Mouse (Mus musculus): ENCODE results near the gene Dnmt1. TPM values are rescaled to one million over a fixed set of nuclear protein-coding genes. Genes with fewer than 3 reads are reported as not detected.
"Not testable (repeated sequence)": the region's sequence is repeated elsewhere in the genome, so short reads cannot be mapped to it uniquely, and the experiment has no call there.

The Dnmt1 gene
- total RNA-seq (2021): 10 to 100 TPM in 1 of 2 experiments, 1 to 10 TPM in 1; 6.5 to 10.5 TPM
- long read RNA-seq, experiment 1: 0 reads
- long read RNA-seq, experiment 2, full-length matches to known transcripts: 1 of 3 reads
- long read RNA-seq, experiment 2, partial matches to known transcripts: 1 of 3 reads
- long read RNA-seq, experiment 2, other reads (novel, unspliced or antisense): 1 of 3 reads

DNA sequence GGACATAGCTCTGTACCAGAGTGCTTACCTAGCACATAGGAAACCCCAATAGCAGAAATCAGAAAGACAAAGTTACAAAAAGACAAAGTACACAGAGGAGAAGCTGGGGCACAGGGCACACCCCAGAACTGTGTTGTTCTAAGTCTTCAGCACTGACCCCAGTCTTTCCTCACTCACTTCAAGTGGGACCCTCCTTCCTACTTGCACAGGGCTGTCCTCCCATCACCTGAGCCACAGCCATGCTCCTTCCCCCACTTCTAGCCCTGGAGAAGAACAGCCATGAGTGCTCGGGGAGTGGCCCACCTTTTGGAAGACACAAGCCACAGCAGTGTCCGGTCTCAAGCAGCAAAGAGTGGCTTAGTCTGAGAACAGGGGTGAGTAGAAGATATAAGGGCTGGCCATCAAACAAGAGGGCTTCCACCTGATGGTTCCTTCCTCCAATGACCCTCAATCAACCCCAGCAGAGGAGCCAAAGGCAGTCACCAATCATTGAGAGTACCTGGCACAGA is at the start of gene Dnmt1:
Gene Dnmt1, minus strand, starts transcription at position 459 of the 509 bp plus-strand sequence.
- DNase-seq: no peak

DNA sequence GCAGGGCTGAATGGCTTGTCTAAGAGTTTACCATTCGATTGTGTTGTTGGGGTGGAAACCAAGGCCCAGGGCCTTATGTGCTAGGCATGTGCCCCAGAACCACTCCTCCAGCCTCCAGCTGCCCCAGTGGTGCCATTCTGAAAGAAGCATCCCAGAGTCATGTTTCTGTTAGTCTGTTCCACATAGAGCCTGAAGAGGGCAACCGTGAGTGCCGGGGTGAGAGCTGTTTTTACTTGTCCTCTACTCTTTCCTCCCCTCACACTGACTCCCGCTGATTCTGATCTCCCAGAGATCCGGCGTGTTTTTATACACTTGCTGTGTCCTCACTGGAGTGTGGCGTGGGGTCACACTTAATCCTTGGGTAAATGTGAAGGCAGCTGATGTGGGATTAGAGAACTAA is 48.3 kb upstream of the Dnmt1 start:
- DNase-seq: no peak

DNA sequence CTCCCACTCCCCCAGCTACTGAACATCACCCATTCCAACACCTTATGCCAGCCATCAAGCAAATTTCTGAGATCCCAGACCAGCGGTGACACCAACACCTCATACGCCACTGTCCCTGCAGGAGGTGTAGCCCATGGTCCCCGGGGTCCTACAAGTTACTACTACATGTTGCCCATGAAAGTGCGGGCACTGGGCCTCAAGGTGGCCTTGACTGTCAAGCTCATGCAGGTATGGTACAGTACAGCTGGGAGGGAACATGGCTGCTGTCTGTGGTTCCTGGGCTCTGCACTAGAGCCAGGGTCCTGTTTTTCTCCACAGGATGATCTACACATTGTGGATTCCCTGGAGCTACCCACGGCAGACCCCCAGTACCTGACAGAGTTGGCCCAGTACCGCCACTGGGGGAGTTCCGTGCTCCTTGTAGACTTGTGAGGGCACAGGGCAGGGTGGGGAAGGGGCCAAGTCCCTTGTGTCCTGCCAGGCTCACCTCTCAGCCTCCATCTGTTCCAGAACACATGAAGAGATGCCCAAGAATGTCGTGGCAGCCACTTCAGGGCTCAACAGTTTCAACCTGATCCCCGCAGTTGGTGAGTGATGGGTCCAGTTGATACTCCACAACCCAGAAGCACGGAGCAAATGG is 47.7 kb upstream of the Dnmt1 start:
- no peak for DNase-seq

DNA sequence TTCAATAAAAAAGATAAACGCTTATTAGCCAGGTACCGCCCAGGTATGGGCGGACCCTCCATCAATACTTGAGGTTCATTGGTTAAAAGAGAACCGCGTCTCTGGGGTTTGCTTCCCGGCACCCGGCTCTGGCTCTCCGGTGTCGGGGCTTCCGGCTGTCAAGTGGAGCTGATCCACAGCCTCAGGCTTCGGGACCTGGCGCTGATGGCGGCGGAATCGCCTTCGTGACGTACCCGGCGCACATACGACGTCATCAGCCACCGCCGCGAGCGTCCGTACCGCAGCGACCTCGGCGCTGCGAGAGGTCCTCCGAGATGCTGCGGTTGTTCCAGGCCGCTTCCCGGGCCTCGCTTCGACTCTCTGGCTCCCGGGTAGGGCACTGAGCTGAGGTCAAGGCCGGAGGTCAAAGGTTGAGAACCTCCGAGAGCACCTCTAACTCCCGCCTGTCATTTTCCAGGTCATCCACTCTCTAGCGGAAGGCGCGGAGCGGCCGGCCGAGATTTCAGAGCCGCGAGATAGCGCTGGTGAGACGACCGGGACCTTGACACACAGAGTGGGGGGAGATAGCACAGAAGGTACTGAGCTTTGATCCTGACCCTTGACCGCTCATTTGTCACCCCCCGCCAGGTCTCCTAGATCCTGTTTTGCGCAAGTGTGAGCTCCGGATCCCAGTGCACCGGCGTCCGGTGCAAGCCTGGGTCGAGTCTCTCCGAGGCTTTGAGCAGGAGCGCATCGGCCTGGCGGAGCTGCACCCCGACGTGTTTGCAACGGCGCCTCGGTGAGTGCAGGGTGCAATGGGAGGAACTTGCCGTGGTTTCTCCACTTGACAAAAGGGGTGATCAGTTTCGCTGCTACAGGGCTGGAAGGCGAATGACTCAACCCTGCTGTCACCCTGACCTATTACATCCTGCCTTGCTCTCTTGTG is 43.2 kb upstream of the Dnmt1 start, which contains the start of gene Mrpl4:
Gene Mrpl4, plus strand, starts transcription at position 112 of the 925 bp plus-strand sequence.
- peak; percentile 78 for DNase-seq

DNA sequence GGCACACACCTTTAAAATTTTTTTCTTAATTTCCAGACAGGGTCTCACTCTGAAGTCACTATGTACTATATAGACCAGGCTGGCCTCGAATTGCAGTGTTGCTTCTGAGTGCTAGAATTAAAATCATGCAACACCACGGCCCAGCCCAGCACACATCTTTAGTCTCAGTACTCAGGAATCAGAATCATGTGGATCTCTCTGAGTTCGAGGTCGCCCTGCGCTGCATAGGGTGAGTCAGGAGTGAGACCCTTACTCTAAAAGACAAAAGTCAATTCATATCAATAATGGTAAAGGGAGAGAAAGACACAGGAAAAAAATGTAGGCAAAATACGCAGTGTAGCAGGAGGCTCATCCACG is 42.6 kb upstream of the Dnmt1 start:
- DNase-seq: no peak

DNA sequence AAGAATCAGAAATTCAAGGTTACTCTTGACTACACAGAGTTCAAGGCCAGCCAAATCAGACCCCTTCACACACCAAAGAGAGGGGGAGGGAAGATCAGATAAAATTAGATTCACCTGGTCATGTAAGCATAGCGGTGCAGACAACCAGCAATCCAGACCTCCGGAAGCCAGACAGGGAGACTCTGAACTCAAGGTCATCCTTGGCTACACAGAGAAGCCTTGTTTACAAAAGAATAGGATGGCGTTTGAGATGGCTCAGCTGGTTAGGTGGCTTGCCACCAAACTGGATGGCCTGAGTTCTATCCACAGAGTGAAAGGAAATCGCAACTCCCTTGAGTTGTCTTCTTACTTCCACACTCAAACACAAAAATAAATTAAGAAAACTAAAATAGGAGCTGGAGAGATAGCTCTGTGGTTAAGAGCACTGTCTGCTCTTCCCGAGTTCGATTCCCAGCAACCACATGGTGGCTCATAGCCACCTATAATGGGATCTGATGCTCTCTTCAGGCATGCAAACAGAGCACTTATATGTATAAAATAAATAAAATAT is 42.0 kb upstream of the Dnmt1 start:
- DNase-seq: no peak

DNA sequence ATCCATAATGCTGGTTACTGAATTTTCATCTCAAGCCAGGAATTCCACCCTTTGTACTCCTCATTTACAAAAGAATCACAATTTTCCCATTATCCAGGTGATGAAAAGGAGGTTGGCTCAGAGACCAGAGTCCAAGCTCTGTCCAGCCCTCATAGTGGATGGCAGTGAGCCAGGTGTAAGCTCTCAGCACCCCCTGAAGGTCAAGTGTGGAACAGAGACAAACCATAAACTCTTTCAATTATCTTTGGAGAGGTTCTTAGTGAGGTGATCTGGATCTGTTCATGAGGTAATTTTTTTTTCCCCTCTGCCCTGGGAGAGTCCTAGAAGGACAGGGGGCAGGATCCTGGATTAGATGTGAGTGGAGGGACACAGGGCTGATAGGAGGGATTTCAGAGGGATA is 41.1 kb upstream of the Dnmt1 start:
- DNase-seq: no peak

DNA sequence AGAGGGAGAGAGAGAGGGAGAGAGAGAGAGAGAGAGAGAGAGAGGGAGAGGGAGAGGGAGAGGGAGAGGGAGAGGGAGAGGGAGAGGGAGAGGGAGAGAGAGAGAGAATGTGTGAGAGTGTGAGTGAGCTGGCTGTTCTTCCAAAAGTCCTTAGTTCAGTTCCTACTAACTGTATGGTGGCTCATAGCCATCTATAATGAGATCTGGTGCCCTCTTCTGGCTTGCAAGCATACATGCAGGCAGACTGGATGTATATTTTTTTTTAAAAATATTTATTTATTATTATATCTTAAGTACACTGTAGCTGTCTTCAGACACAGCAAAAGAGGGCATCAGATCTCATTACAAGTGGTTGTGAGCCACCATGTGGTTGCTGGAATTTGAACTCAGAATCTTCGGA is 38.6 kb upstream of the Dnmt1 start:
- not testable (repeated sequence) for DNase-seq

DNA sequence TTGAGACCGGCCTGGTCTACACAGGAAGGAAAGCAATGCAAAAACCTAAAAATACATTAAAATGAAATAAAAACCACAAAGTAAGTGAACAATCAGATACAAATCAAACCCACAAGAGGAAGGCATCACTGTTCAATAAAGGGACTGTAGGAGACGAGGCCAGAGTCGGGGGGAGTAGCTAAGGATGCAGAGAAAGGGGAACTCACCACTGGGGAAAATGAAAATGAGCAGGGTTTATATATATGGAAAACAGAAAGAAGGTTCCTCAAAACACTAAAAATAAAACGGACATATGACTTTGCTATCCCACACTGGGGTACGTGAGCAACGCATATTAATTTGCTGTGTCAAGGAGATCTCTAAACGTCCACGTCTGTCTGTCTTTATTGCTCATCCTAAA is 37.4 kb upstream of the Dnmt1 start:
- DNase-seq: no peak

DNA sequence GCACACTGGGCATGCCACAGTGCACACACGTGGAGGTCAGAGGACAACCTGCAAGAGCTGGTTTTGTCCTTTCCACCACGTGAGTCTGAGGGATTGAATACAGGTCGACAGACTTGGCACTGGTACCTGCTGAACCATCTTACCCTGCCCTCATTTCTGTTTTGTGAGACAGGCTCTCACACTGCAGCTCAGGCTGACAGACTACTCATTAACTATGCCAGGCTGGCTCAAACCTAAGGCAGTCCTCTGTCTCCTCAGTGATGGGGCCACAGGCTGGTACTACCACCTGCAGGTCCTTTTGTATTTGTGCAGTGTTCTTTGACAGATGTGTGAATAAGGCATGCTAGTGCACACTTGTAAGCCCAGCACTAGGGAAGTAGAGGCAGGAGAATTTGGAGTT is 35.4 kb upstream of the Dnmt1 start:
- no peak for DNase-seq

DNA sequence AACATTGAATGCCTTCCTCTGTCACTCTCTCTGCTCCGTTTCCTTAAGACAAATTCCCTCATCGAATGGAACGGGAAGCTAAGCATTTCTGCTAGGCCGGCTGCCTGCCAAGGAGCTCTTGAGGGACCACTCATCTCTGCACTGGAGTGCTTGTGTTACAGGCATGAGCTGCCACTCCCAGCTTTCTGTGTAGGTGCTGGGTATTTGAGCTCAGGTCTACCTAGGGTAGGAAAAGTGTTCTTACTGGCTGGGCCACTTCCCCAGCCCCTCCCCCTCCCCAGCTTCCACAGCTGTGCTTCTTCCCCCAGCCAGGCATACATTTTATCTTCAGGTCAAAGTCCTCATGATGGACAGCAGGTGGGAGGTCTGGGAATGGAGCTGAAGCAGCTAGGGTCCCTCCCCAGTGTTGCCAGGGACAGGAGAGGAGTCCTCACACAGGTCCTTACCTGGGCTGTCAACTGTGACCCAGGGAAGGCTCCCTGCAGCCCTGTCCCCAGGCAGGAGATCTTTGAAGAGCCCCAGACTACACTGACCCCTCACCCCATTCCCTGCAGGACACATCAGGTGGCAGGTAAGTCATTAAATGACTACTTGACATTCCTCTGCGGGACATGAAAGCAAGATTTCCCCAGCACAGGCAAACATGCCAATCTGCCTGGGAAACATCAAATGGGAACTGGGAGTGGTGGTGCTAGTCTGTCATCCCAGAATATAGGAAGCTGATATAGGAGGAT is 33.6 kb upstream of the Dnmt1 start:
- no peak for DNase-seq

DNA sequence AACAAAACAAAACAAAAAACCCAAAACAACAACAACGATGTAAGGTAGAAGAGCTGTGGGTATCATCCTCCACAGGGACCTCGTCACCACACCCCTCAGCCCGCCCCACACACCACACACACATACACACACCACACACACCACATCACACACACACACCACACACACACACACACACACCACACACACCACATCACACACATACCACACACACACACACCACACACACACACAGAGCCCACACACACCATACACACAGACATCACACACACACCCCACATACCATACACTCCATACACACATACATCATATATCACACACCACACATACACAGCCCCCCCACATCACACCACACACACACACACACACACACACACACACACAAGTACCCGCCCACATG is 31.9 kb upstream of the Dnmt1 start:
- no peak for DNase-seq

DNA sequence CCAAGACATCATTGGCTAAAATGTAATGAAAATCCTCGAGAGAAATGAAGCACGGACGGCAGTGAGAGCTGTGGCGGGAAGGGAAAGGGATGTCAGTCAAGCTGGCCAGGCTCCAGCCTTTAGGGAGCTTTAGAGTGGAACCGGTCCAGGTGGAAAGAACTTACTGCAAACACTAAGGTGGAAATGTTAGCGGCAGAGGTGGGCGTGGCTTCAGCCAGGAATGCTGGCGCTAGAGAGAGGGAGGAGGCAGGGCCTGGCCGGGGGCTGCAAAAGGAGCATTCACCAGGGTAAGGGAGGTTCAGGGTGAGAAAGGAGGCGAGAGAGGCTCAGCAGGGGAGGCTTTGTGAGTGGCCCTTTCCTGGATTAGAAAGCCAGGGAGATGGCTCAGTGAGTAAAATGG is 31.2 kb upstream of the Dnmt1 start:
- no peak for DNase-seq

DNA sequence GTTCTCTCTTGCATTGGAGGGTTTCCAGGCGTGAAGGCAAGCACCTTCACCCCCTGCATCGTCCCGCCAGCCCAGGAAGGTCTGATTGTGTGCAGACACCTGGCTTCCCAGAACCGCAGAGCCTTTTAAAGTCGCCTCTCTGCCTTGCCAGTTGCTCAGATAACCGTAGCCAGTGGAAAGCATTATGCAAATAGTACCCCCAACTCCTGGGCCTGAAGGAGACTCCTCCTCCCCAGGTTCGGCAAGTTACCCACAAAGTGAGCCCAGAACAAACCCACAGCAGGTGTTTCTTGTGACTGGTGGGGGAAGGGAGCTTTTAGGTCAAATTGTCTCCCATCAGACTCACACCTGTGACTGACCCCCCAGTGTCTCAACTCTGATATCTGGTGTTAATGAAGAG is 28.3 kb upstream of the Dnmt1 start:
- DNase-seq: no peak

DNA sequence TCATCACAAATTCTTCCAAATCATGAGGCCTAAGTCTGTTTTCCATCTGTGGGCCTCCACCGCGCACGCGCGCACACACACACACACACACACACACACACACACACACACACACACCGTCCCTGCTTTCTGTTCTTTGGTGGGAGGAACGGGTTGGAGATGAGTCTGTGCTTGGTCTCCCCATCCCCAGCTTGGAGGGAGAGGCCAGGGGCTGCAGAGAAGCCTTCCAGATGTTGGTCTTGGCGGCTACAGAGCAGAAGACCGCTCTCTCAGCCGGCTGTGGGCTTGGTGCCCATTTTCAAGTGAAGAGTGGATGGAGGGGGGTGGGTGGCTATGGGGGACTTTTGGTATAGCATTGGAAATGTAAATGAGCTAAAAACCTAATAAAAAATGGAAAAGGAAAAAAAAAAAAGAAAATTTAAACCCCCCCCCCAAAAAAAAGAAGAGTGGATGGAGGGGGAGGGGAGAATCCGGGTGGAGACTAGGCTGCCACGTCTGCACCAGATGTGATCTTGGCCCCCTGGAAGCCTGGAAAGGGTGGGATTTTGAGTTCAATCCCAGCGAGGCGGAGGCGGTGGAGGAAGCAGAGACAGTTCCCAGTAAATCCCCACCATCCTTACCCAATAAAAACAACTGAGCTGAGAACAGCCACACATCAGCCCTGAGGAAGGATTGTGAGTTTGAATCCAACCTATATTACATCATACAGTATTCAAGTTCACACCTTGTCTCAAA is 27.4 kb upstream of the Dnmt1 start:
- peak; percentile 54 for DNase-seq

DNA sequence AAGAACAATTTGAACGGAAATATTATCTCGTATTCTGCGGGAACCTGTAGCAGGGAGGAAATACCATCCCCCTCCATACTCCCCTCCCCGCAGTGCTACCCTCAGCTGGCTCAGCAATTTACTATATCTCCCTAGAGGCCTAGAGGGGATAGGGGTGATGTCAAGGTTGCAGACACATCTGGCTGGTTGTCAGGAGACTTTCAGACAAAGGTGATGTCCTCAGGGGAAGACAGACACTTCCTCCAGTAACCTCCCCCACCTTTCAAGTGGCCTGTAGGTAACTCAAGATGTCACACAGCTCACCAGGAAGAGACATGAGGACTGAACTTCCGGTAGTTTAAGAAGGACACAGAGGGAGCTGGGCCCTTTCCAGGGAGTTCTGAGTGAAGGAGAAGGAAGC is 23.5 kb upstream of the Dnmt1 start:
- no peak for DNase-seq

DNA sequence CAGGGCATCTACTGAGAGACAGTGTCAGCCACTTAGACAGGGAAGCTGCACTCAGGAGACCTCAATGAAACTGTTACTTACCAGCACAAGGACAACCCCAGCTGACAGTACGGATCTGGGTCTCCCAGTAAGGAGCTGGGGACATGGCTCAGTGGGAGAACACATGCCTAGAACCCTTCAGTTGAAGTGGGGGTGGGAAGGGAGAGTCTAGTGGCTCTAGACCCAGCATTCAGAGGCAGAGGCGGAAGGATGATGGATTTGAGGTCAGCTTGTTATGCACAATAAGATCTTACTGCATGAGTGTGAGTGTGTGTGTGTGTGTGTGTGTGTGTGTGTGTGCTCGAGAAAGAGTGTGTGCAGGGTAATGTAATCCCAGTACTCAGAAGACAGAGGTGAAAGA is 22.5 kb upstream of the Dnmt1 start:
- no peak for DNase-seq

DNA sequence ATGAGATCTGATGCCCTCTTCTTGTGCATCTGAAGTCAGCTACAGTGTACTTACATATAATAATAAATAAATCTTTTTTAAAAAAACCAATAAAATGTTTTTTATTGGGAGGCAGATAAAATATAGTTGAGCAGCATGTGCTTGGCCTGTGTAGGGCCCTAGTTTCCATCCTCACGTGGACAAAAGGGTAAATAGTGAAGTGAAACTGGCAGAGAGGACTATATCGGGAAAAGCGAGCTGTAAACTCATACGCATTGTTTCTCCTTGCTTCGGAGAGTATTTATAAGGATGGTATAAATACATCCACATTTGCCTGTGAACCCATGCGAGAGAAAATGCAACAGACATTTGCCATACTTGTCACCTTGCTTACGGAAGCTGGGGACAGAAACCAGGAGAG is 20.1 kb upstream of the Dnmt1 start:
- DNase-seq: no peak

DNA sequence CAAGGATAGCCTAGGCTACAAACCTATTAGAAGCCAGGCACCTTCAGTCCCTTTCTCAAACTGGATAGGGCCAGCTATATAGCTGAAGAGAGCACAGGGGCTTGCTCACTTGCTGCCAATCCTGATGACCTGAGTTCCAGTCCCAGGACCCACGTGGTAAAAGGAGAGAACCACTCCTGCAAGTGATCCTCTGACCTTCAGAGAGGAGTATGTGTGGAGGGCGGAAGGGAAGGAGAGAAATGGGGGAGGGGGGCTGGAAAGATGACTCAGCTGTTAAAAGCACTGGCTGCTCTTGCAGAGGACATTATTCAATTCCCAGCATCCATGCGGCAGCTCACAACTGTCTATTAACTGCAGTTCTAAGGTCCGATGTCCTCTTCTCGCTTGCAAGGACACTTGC is 19.5 kb upstream of the Dnmt1 start:
- no peak for DNase-seq

DNA sequence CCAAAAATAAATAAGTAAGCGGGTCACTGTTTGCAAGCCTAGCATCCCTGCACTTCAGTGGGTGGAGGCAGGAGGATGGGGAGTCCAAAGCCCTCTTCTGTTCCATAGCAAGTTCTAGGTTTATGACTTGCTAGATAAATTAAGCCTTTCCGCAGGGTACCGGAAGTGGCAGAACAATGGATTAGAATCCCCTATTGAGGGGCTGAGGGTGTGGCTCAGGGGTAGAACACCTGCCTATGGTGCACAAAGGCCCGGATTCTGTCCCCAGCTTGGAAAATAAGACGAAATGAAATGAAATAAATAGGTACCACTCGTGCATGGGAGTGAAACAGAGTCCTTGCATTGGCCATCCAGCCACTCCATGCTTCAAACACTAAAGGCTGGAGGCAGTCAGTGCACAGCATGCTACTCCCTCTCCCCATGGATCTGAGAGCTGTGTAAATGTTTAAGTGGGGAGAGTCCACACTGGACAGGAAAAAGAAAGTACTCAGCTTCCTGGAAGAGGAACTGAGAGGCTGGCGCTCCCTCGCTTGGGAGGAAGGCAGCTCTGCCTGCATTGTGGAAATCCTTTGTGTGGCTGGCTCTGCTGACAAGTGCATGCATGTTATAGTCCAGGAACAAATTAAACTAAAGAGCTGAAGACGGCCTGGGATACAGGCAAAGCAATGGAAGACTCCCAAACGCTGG is 18.9 kb upstream of the Dnmt1 start:
- no peak for DNase-seq
